Mouse (Mus musculus) ovary, adult 18-20 months (tissue): Measurements from ENCODE around the gene Irak2.

ENCODE experiments used
- DNase-seq: peaks from one replicate; pipeline ENCODE4 v3.0.0; 2022; ENCODE audit warnings: low spot score, mixed read lengths

Irak2 gene

GRCm38 (mm10) chr6:113638302-113639040, at the start of gene Irak2:
Gene Irak2, plus strand, starts transcription at chr6:113638467.
- peak; percentile 90 for DNase-seq

- DNase-seq, result no peak
Observed at GRCm38 (mm10) chr6:113592637-113593036, 45.6 kb upstream of the Irak2 start.

GRCm38 (mm10) chr6:113597945-113598344, 40.3 kb upstream of the Irak2 start:
- no peak for DNase-seq

GRCm38 (mm10) chr6:113599833-113600232, 38.4 kb upstream of the Irak2 start:
- peak; percentile 60 for DNase-seq

- no peak for DNase-seq
Observed at GRCm38 (mm10) chr6:113600543-113601139, 37.6 kb upstream of the Irak2 start, which contains the start of gene Fancd2os. Gene Fancd2os, minus strand, starts transcription at chr6:113600715.

GRCm38 (mm10) chr6:113602821-113603220, 35.4 kb upstream of the Irak2 start:
- no peak for DNase-seq

- no peak for DNase-seq
Observed at GRCm38 (mm10) chr6:113603993-113604392, 34.3 kb upstream of the Irak2 start.

GRCm38 (mm10) chr6:113604432-113605223, 33.6 kb upstream of the Irak2 start, which contains the start of gene Brk1:
Gene Brk1, plus strand, starts transcription at chr6:113604772.
- peak; percentile 82 for DNase-seq

GRCm38 (mm10) chr6:113605224-113605545, 33.1 kb upstream of the Irak2 start:
- no peak for DNase-seq

- no peak for DNase-seq
Observed at GRCm38 (mm10) chr6:113608871-113609270, 29.4 kb upstream of the Irak2 start.

GRCm38 (mm10) chr6:113609293-113609692, 29.0 kb upstream of the Irak2 start:
- no peak for DNase-seq

GRCm38 (mm10) chr6:113612258-113612969, 25.9 kb upstream of the Irak2 start:
- DNase-seq, result no peak

GRCm38 (mm10) chr6:113614152-113614551, 24.1 kb upstream of the Irak2 start:
- no peak for DNase-seq

- DNase-seq, result no peak
Observed at GRCm38 (mm10) chr6:113614997-113615396, 23.3 kb upstream of the Irak2 start.

GRCm38 (mm10) chr6:113615489-113615888, 22.8 kb upstream of the Irak2 start:
- no peak for DNase-seq

- DNase-seq, result no peak
Observed at GRCm38 (mm10) chr6:113623386-113623785, 14.9 kb upstream of the Irak2 start.

- DNase-seq, result peak; percentile 85
Observed at GRCm38 (mm10) chr6:113623941-113624751, 14.1 kb upstream of the Irak2 start, which contains the start of gene Vhl. Gene Vhl, plus strand, starts transcription at chr6:113623959.

- no peak for DNase-seq
Observed at GRCm38 (mm10) chr6:113624989-113625770, 13.1 kb upstream of the Irak2 start.

GRCm38 (mm10) chr6:113630322-113630721, 7.9 kb upstream of the Irak2 start:
- no peak for DNase-seq

GRCm38 (mm10) chr6:113632863-113633262, 5.4 kb upstream of the Irak2 start:
- DNase-seq, result no peak
